ENCODE assay signal across 8 mouse cellular contexts in the genomic region with DNA sequence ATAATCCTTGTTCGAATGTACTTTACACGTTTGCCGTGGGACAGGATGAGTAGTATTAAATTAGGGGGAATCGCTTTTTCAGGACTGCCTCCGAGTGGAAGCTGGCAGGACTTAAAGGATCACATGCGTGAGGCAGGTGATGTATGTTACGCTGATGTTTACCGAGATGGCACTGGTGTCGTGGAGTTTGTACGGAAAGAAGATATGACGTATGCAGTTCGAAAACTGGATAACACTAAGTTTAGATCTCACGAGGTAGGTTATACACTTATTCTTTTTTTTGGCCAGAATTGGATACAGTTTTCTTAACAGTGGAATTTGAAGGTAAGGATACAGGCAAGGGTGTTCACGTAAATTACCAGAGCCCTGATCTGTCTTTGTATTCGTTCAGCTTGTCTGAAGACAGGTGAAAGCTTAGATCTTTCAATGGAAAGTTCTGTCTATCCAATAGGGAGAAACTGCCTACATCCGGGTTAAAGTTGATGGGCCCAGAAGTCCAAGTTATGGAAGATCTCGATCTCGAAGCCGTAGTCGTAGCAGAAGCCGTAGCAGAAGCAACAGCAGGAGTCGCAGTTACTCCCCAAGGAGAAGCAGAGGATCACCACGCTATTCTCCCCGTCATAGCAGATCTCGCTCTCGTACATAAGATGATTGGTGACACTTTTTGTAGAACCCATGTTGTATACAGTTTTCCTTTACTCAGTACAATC. TPM values are rescaled to one million over a fixed set of nuclear protein-coding genes. Genes with fewer than 3 reads are reported as not detected.
DNase-seq lines count a peak whose midpoint lies in the region; ATAC-seq and TF ChIP-seq lines count a peak whose summit lies in the region.

No protein-coding gene starts in this region.

- peak; percentile 34 for DNase-seq in adrenal gland, postnatal 10 days
- no peak for DNase-seq in adrenal gland, adult 2 months
- peak; percentile 53 for DNase-seq in 3T3-L1 (ENCODE audit: low read depth, low spot score)
- peak; percentile 29 for DNase-seq in limb, embryonic 10.5 days (ENCODE audit: low spot score)
- no peak for DNase-seq in urinary bladder, adult 2 months (ENCODE audit: low spot score)

- TF ChIP-seq POLR2A in small intestine, adult 2 months (IDR thresholded peaks at IDR 0.05; ENCODE audit: low read depth, low read length) = no peak

- no peaks in the 10 kb centered on the region for H3K9me3 ChIP-seq in embryonic facial prominence, embryonic 12.5 days
- H3K9me3 ChIP-seq in limb, embryonic 10.5 days (replicated peaks) = no peaks in the 10 kb centered on the region

- H3K4me3 ChIP-seq in embryonic facial prominence, embryonic 12.5 days = peak overlapping the region; percentile 96
- H3K4me3 ChIP-seq in limb, embryonic 10.5 days = peak overlapping the region; percentile 100
- H3K4me3 ChIP-seq in small intestine, adult 2 months (ENCODE audit: low read depth, low read length) = peak overlapping the region; percentile 29

- peaks cover 33% of the 10 kb centered on the region for H3K4me1 ChIP-seq in embryonic facial prominence, embryonic 12.5 days
- peaks cover 28% of the 10 kb centered on the region for H3K4me1 ChIP-seq in limb, embryonic 10.5 days
- peaks cover 3% of the 10 kb centered on the region; the same call in 1 of the 2 replicates for H3K4me1 ChIP-seq in small intestine, adult 2 months (ENCODE audit: control insufficient read depth, insufficient read depth, insufficient read length, low read length)

- TF ChIP-seq CTCF in small intestine, adult 2 months (IDR thresholded peaks at IDR 0.05; ENCODE audit: extremely low read depth, insufficient read length, insufficient replicate concordance, low read depth, low read length) = no peak

- peak overlapping the region; percentile 99 for H3K9ac ChIP-seq in embryonic facial prominence, embryonic 12.5 days

- WGBS in embryonic facial prominence, embryonic 12.5 days = 20% methylated on average over 26 of the region's 26 CpGs
- 44% methylated on average over 26 of the region's 26 CpGs for WGBS in limb, embryonic 10.5 days
- WGBS in small intestine, adult 2 months = 6% methylated on average over 26 of the region's 26 CpGs

- peak overlapping the region; percentile 62 for H3K4me2 ChIP-seq in embryonic facial prominence, embryonic 12.5 days (replicated peaks)

- peak overlapping the region; percentile 100; the same call in 1 of the 2 replicates for H3K27ac ChIP-seq in embryonic facial prominence, embryonic 12.5 days
- H3K27ac ChIP-seq in limb, embryonic 10.5 days = peak overlapping the region; percentile 100
- 0 out of 2 replicates have a peak overlapping the region, but pooled peaks have one; percentile 6 for H3K27ac ChIP-seq in small intestine, adult 2 months (ENCODE audit: insufficient read depth, low read depth, low read length)

- ATAC-seq in embryonic facial prominence, embryonic 12.5 days (ENCODE audit: insufficient number of reproducible peaks, insufficient read depth, low FRiP score, low TSS enrichment) = no peak
- ATAC-seq in monocyte, adult 5-6 weeks (replicated peaks; ENCODE audit: insufficient number of reproducible peaks, low FRiP score, low TSS enrichment, poor library complexity, severe bottlenecking) = no peak

- H3K27me3 ChIP-seq in embryonic facial prominence, embryonic 12.5 days = no peaks in the 10 kb centered on the region
- H3K27me3 ChIP-seq in limb, embryonic 10.5 days (ENCODE audit: low read depth, poor library complexity, severe bottlenecking) = no peaks in the 10 kb centered on the region
- no peaks in the 10 kb centered on the region for H3K27me3 ChIP-seq in small intestine, adult 2 months (ENCODE audit: control insufficient read depth, insufficient read depth, low read length)

- H3K36me3 ChIP-seq in embryonic facial prominence, embryonic 12.5 days = peaks cover 28% of the 10 kb centered on the region
- peaks cover 59% of the 10 kb centered on the region for H3K36me3 ChIP-seq in limb, embryonic 10.5 days
- peaks cover 15% of the 10 kb centered on the region for H3K36me3 ChIP-seq in small intestine, adult 2 months (ENCODE audit: control insufficient read depth, insufficient read depth, low read length)

RNA-seq across cellular contexts. Expression of gene Srsf1, which starts 1.9 kb away (rescaled TPM):
- 100 to 1,000 TPM; 198 to 256 TPM for total RNA-seq in adrenal gland, postnatal 10 days (2021)
- total RNA-seq in adrenal gland, adult 2 months (2021) = 100 to 1,000 TPM; 179 to 252 TPM
- 210 and 224 TPM in 2 replicates for polyA plus RNA-seq in adrenal gland, adult 2 months (2012; rRNA removed)
- 477 and 513 TPM in 2 replicates for polyA plus RNA-seq in embryonic facial prominence, embryonic 12.5 days (2016; fragmentation: Nextera tagmentation; extraction: Ambion mirVana)
- 365 and 415 TPM in 2 replicates for polyA plus RNA-seq in limb, embryonic 10.5 days (2016; fragmentation: Nextera tagmentation; extraction: Ambion mirVana)
- 37.3 and 52.4 TPM in 2 replicates for polyA plus RNA-seq in small intestine, adult 2 months (2012; rRNA removed)
- polyA plus RNA-seq in urinary bladder, adult 2 months (2012; rRNA removed) = 240 and 325 TPM in 2 replicates
- 220 to 406 TPM (median 277 TPM) in 3 replicates for total RNA-seq in monocyte, adult 5-6 weeks (2017)

RNA-seq across cellular contexts. Expression of gene Vezf1, which starts 19.0 kb away (rescaled TPM):
- total RNA-seq in adrenal gland, postnatal 10 days (2021) = 10 to 100 TPM; 37.8 to 41.3 TPM
- 10 to 100 TPM; 48.3 to 52.4 TPM for total RNA-seq in adrenal gland, adult 2 months (2021)
- 13.5 and 14.6 TPM in 2 replicates for polyA plus RNA-seq in adrenal gland, adult 2 months (2012; rRNA removed)
- polyA plus RNA-seq in embryonic facial prominence, embryonic 12.5 days (2016; fragmentation: Nextera tagmentation; extraction: Ambion mirVana) = 59.0 and 59.8 TPM in 2 replicates
- 54.6 and 59.2 TPM in 2 replicates for polyA plus RNA-seq in limb, embryonic 10.5 days (2016; fragmentation: Nextera tagmentation; extraction: Ambion mirVana)
- polyA plus RNA-seq in small intestine, adult 2 months (2012; rRNA removed) = 6.1 and 10.6 TPM in 2 replicates
- 33.6 and 47.4 TPM in 2 replicates for polyA plus RNA-seq in urinary bladder, adult 2 months (2012; rRNA removed)
- 45.9 to 57.0 TPM (median 46.6 TPM) in 3 replicates for total RNA-seq in monocyte, adult 5-6 weeks (2017)

RNA-seq across cellular contexts. Expression of gene Cuedc1, which starts 48.7 kb away (rescaled TPM):
- 10 to 100 TPM; 32.4 to 43.1 TPM for total RNA-seq in adrenal gland, postnatal 10 days (2021)
- 10 to 100 TPM; 49.3 to 61.7 TPM for total RNA-seq in adrenal gland, adult 2 months (2021)
- polyA plus RNA-seq in adrenal gland, adult 2 months (2012; rRNA removed) = 76.9 and 91.3 TPM in 2 replicates
- 36.4 and 42.0 TPM in 2 replicates for polyA plus RNA-seq in embryonic facial prominence, embryonic 12.5 days (2016; fragmentation: Nextera tagmentation; extraction: Ambion mirVana)
- polyA plus RNA-seq in limb, embryonic 10.5 days (2016; fragmentation: Nextera tagmentation; extraction: Ambion mirVana) = 15.0 and 22.6 TPM in 2 replicates
- polyA plus RNA-seq in small intestine, adult 2 months (2012; rRNA removed) = 12.3 and 13.3 TPM in 2 replicates
- polyA plus RNA-seq in urinary bladder, adult 2 months (2012; rRNA removed) = 62.4 and 86.0 TPM in 2 replicates
- 5.8 to 24.0 TPM (median 11.9 TPM) in 3 replicates for total RNA-seq in monocyte, adult 5-6 weeks (2017)

Comparison
In these comparisons a context has a peak if more than half of its experiments do, and no peak if none do; other contexts are left out.
1. DNase-seq: peak in adrenal gland, postnatal 10 days (single experiment), 3T3-L1 (single experiment) and limb, embryonic 10.5 days (single experiment); none in adrenal gland, adult 2 months (single experiment) and urinary bladder, adult 2 months (single experiment).
2. H3K27ac ChIP-seq: peak in every context shown above with its lines; median percentile 100 in embryonic facial prominence, embryonic 12.5 days; 100 in limb, embryonic 10.5 days; 6 in small intestine, adult 2 months.
3. H3K4me3 ChIP-seq: peak in every context shown above with its lines; median percentile 100 in limb, embryonic 10.5 days; 96 in embryonic facial prominence, embryonic 12.5 days; 29 in small intestine, adult 2 months.